Mouse (Mus musculus): ENCODE results near the gene Duox1. TPM values are rescaled to one million over a fixed set of nuclear protein-coding genes. Genes with fewer than 3 reads are reported as not detected.
"Not testable (repeated sequence)": the region's sequence is repeated elsewhere in the genome, so short reads cannot be mapped to it uniquely, and the experiment has no call there.

Gene Duox1
- polyA plus RNA-seq, 1 experiment from 2014 or later, result 0.10 TPM

DNA sequence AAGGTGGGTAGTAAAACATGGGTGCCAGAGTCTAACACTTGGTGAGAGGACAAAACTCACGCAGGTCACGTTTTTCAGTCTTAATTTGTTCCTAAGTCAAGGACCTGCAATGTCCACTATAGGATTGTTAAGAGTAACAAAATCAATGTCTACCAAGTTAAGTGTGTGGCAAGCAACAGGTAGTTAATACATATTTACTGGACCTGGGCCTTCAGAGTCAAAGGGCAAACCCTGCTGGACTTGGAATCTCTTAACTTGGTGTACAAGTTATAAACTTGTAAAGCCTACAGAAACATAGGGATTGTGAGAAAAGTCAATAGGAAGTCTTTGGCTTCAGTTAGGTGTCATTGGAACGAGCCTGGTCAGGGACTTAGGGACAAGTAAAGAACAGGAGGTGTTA, 9.1 kb downstream of the Duox1 start:
- Histone ChIP-seq H3K27ac (ENCODE audit: low read depth, low read length) (no peak overlapping the region), H3K4me3 (ENCODE audit: low read depth, low read length) (no peak overlapping the region), H3K9ac (ENCODE audit: low read depth, low read length) (no peak overlapping the region), H3K27me3 (replicated peaks; ENCODE audit: control insufficient read depth, insufficient read depth, low read length) (no peaks in the 10 kb centered on the region), H3K4me2 (no peak overlapping the region), H3K36me3 (ENCODE audit: control insufficient read depth, insufficient read depth, low read length) (no peaks in the 10 kb centered on the region), H3K4me1 (replicated peaks; ENCODE audit: control insufficient read depth, insufficient read depth, low read length) (no peaks in the 10 kb centered on the region), H3K9me3 (ENCODE audit: control insufficient read depth, low read length) (no peaks in the 10 kb centered on the region)
- ATAC-seq (replicated peaks; ENCODE audit: low FRiP score) (no peak), DNase-seq (ENCODE audit: low spot score) (no peak)
- 73% methylated on average over 3 of the region's 3 CpGs for WGBS

DNA sequence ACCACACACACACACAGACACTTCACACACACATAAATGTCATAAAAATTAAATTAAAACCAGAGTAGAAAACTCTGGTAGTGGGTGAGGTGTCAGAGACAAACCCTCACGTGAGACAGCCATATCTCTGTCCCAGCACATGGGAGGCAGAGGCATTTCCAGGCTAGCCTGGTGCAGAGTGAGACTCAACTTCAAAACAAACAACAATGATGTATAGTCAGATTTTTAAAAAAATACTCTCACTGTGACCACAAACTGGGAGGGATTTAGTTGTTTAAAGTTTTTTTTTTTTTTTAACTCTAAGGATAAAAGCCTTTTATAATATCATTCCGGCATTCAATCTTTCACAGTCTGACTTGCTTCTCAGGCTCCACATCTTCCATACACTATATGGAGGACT, 9.9 kb downstream of the Duox1 start:
- Histone ChIP-seq H3K36me3 (ENCODE audit: control insufficient read depth, insufficient read depth, low read length) (no peaks in the 10 kb centered on the region), H3K4me3 (ENCODE audit: low read depth, low read length) (no peak overlapping the region), H3K9ac (ENCODE audit: low read depth, low read length) (no peak overlapping the region), H3K4me1 (replicated peaks; ENCODE audit: control insufficient read depth, insufficient read depth, low read length) (no peaks in the 10 kb centered on the region), H3K9me3 (ENCODE audit: control insufficient read depth, low read length) (no peaks in the 10 kb centered on the region), H3K4me2 (no peak overlapping the region), H3K27me3 (replicated peaks; ENCODE audit: control insufficient read depth, insufficient read depth, low read length) (no peaks in the 10 kb centered on the region), H3K27ac (ENCODE audit: low read depth, low read length) (no peak overlapping the region)
- 83% methylated on average over 2 of the region's 2 CpGs for WGBS
- DNase-seq (ENCODE audit: low spot score), result no peak
- ATAC-seq (replicated peaks; ENCODE audit: low FRiP score), result no peak

DNA sequence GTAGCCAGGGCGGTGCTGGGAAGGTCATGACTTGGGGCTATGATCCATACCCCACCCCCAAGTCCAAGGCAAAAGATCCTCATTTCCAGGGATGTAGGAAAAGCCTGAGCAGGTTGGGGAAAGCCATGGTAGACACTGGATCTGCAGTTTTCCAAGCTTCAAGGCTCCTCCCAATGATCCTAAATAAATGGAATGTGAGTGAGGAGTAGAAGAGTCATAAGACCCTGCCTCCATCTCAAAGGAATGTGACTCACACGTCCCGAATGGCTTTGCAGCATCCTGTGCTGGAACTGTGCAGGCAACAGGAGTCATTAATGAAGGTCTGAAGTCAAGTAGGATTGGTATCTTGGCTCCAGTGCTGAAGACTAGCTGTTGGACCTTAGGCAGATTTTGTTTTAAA, 12.5 kb downstream of the Duox1 start:
- no peak overlapping the region for H3K4me3 ChIP-seq (ENCODE audit: low read depth, low read length)
- ATAC-seq (replicated peaks; ENCODE audit: low FRiP score), result no peak
- no peak for DNase-seq (ENCODE audit: low spot score)
- no peaks in the 10 kb centered on the region for H3K4me1 ChIP-seq (replicated peaks; ENCODE audit: control insufficient read depth, insufficient read depth, low read length)
- no peaks in the 10 kb centered on the region for H3K36me3 ChIP-seq (ENCODE audit: control insufficient read depth, insufficient read depth, low read length)
- no peaks in the 10 kb centered on the region for H3K27me3 ChIP-seq (replicated peaks; ENCODE audit: control insufficient read depth, insufficient read depth, low read length)
- H3K9me3 ChIP-seq (ENCODE audit: control insufficient read depth, low read length), result no peaks in the 10 kb centered on the region
- no peak overlapping the region for H3K27ac ChIP-seq (ENCODE audit: low read depth, low read length)
- no peak overlapping the region for H3K9ac ChIP-seq (ENCODE audit: low read depth, low read length)
- no peak overlapping the region for H3K4me2 ChIP-seq
- WGBS, result 61% methylated on average over 3 of the region's 3 CpGs

DNA sequence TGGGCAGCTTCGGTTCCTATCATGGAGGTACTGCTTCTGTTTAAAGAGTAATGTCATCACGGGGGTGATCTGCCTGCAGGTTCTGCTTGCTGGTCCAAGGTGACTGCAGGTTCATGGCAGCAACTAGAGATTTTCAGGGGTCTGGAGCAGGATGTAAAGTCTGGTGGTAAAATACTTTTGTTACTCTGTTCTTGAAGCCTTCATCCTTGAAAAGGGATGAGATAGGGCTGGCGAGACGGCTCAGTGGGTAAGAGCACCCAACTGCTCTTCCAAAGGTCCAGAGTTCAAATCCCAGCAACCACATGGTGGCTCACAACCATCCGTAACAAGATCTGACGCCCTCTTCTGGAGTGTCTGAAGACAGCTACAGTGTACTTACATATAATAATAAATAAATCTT, 14.8 kb downstream of the Duox1 start:
- H3K9ac ChIP-seq (ENCODE audit: low read depth, low read length); H3K9me3 ChIP-seq (ENCODE audit: control insufficient read depth, low read length); H3K27ac ChIP-seq (ENCODE audit: low read depth, low read length); H3K4me3 ChIP-seq (ENCODE audit: low read depth, low read length); H3K4me1 ChIP-seq (replicated peaks; ENCODE audit: control insufficient read depth, insufficient read depth, low read length); H3K36me3 ChIP-seq (ENCODE audit: control insufficient read depth, insufficient read depth, low read length); H3K27me3 ChIP-seq (replicated peaks; ENCODE audit: control insufficient read depth, insufficient read depth, low read length); ATAC-seq (replicated peaks; ENCODE audit: low FRiP score); DNase-seq (ENCODE audit: low spot score); H3K4me2 ChIP-seq: not testable (repeated sequence)
- WGBS, result 77% methylated on average over 4 of the region's 6 CpGs

DNA sequence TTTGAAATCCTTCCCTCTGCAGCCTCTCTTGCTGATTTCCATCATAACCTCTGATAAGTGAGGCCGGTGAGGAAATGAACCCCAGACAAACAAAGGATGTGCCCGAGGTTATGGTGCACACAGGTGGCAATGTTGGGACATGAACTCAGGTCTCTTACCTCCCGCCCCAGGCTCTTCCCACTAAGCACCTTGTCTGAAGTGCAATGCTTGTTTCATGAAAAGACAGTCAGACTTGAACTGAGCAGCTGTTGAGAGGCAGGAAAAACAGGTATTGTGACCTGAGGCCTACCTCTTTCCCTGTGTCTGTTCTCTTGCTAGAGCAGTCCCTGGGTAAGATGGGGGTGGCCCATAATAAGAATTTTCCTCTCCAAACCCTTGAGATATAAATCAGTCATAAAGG, 16.8 kb downstream of the Duox1 start:
- WGBS, result 76% methylated on average over 3 of the region's 3 CpGs
- H3K27ac ChIP-seq (ENCODE audit: low read depth, low read length), result no peak overlapping the region
- H3K4me2 ChIP-seq, result no peak overlapping the region
- H3K9ac ChIP-seq (ENCODE audit: low read depth, low read length), result no peak overlapping the region
- no peaks in the 10 kb centered on the region for H3K4me1 ChIP-seq (replicated peaks; ENCODE audit: control insufficient read depth, insufficient read depth, low read length)
- H3K36me3 ChIP-seq (ENCODE audit: control insufficient read depth, insufficient read depth, low read length), result no peaks in the 10 kb centered on the region
- ATAC-seq (replicated peaks; ENCODE audit: low FRiP score) (no peak), DNase-seq (ENCODE audit: low spot score) (no peak)
- H3K27me3 ChIP-seq (replicated peaks; ENCODE audit: control insufficient read depth, insufficient read depth, low read length), result no peaks in the 10 kb centered on the region
- no peak overlapping the region for H3K4me3 ChIP-seq (ENCODE audit: low read depth, low read length)
- H3K9me3 ChIP-seq (ENCODE audit: control insufficient read depth, low read length), result no peaks in the 10 kb centered on the region

DNA sequence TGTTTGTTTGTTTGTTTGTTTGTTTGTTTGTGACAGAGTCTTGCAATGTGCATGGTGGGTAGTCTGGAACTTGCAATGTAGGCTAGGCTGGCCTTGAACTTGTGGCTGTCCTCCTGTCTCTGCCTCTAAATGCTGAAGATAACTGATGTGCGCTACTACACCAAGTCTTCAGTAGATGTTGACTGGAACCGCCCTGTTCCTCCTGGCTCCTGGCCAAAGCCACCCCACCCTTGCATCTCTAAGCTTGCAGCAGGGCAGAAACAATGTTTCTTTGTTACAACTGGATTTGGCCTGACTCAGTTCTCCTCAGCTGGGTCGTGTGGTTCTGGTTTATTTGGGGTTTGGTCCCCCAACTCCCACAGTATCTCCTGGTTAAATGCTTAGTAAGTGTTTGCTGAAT, 18.7 kb downstream of the Duox1 start:
- no peak for ATAC-seq (replicated peaks; ENCODE audit: low FRiP score)

DNA sequence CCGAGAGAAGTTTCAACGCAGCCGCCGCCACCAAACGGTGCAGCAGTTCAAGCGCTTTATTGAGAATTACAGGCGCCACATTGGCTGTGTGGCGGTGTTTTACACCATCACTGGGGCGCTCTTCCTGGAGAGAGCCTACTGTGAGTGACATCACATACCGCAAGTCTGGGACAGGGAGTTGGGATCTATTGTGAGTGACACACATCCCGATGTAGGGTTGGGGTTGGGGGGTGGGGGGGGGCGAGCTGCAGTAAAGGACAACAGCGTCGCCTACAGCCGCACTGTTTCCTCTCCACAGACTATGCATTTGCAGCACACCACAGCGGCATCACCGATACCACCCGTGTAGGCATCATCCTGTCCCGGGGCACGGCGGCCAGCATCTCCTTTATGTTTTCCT, 21.8 kb downstream of the Duox1 start:
- Histone ChIP-seq H3K36me3 (ENCODE audit: control insufficient read depth, insufficient read depth, low read length) (no peaks in the 10 kb centered on the region), H3K9me3 (ENCODE audit: control insufficient read depth, low read length) (no peaks in the 10 kb centered on the region), H3K27ac (ENCODE audit: low read depth, low read length) (no peak overlapping the region), H3K4me1 (replicated peaks; ENCODE audit: control insufficient read depth, insufficient read depth, low read length) (no peaks in the 10 kb centered on the region), H3K4me3 (ENCODE audit: low read depth, low read length) (no peak overlapping the region), H3K4me2 (no peak overlapping the region), H3K27me3 (replicated peaks; ENCODE audit: control insufficient read depth, insufficient read depth, low read length) (no peaks in the 10 kb centered on the region), H3K9ac (ENCODE audit: low read depth, low read length) (no peak overlapping the region)
- DNase-seq (ENCODE audit: low spot score) (no peak), ATAC-seq (replicated peaks; ENCODE audit: low FRiP score) (no peak)
- WGBS, result 50% methylated on average over 21 of the region's 21 CpGs

More for the DNA sequence above, 18.7 kb downstream of the Duox1 start:
- no peaks in the 10 kb centered on the region for H3K9me3 ChIP-seq (ENCODE audit: control insufficient read depth, low read length)
- no peak overlapping the region for H3K9ac ChIP-seq (ENCODE audit: low read depth, low read length)
- DNase-seq (ENCODE audit: low spot score), result no peak
- H3K36me3 ChIP-seq (ENCODE audit: control insufficient read depth, insufficient read depth, low read length), result no peaks in the 10 kb centered on the region
- H3K4me3 ChIP-seq (ENCODE audit: low read depth, low read length), result no peak overlapping the region
- no peaks in the 10 kb centered on the region for H3K4me1 ChIP-seq (replicated peaks; ENCODE audit: control insufficient read depth, insufficient read depth, low read length)
- no peak overlapping the region for H3K4me2 ChIP-seq
- no peaks in the 10 kb centered on the region for H3K27me3 ChIP-seq (replicated peaks; ENCODE audit: control insufficient read depth, insufficient read depth, low read length)
- 68% methylated on average over 3 of the region's 3 CpGs for WGBS
- H3K27ac ChIP-seq (ENCODE audit: low read depth, low read length), result no peak overlapping the region

DNA sequence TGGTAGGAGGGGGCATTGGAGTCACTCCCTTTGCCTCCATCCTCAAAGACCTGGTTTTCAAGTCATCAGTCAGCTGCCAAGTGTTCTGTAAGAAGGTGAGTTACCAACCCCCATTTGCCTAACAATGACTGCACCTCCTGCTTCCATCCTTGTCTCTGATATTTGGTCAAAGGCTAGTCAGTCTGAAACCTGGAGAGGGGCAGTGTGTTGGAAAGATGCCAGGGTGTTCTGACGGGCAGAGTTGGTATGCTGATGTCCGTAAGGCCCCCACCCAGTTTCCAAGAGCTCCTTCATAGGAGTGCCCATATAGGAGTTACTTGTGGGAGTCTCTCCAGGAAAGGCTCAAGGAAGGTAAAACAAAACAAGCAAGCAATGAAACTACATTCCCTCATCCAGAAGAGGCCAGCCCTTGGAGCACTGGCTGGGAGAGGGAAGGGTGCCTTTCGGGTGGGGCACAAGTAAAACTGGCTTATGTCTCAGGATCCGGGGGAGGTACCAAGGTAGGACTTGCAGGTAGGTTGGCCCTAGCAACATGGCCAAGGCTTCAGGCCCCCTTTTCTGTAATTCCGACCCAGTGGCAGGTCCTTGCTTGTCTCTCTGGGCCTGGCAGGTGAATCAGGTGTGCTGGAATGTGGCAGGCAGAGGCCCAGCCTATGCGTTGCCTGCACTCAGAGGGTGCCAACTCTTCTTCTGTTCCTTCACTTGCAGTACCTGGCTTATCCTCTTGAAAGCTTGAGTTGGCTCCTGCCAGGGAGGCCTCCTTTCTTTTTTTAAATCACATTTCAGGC, 29.8 kb downstream of the Duox1 start:
- Histone ChIP-seq H3K4me2 (no peak overlapping the region), H3K9me3 (ENCODE audit: control insufficient read depth, low read length) (no peaks in the 10 kb centered on the region), H3K9ac (ENCODE audit: low read depth, low read length) (no peak overlapping the region), H3K27me3 (replicated peaks; ENCODE audit: control insufficient read depth, insufficient read depth, low read length) (no peaks in the 10 kb centered on the region), H3K36me3 (ENCODE audit: control insufficient read depth, insufficient read depth, low read length) (no peaks in the 10 kb centered on the region), H3K27ac (ENCODE audit: low read depth, low read length) (no peak overlapping the region), H3K4me3 (ENCODE audit: low read depth, low read length) (no peak overlapping the region), H3K4me1 (replicated peaks; ENCODE audit: control insufficient read depth, insufficient read depth, low read length) (peaks cover 12% of the 10 kb centered on the region)
- DNase-seq (ENCODE audit: low spot score) (no peak), ATAC-seq (replicated peaks; ENCODE audit: low FRiP score) (no peak)
- 86% methylated on average over 6 of the region's 6 CpGs for WGBS

DNA sequence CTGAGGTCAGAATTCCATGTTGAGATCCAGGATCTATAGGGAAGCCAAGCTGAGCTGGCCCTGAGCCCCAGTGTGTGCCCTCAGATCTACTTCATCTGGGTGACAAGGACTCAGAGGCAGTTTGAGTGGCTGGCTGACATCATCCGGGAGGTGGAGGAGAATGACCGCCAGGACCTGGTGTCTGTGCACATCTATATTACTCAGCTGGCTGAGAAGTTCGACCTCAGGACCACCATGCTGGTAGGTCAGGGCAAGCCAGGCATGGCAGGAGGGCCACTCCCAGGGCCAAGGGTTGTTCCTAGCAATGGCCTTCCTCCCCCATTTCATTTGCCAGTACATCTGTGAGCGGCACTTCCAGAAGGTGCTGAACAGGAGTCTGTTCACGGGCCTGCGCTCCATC, 30.7 kb downstream of the Duox1 start:
- 81% methylated on average over 6 of the region's 6 CpGs for WGBS
- not testable (repeated sequence) for H3K27me3 ChIP-seq (replicated peaks; ENCODE audit: control insufficient read depth, insufficient read depth, low read length); H3K9ac ChIP-seq (ENCODE audit: low read depth, low read length); H3K36me3 ChIP-seq (ENCODE audit: control insufficient read depth, insufficient read depth, low read length); H3K27ac ChIP-seq (ENCODE audit: low read depth, low read length); H3K4me2 ChIP-seq; H3K9me3 ChIP-seq (ENCODE audit: control insufficient read depth, low read length); ATAC-seq (replicated peaks; ENCODE audit: low FRiP score); DNase-seq (ENCODE audit: low spot score); H3K4me3 ChIP-seq (ENCODE audit: low read depth, low read length)
- H3K4me1 ChIP-seq (replicated peaks; ENCODE audit: control insufficient read depth, insufficient read depth, low read length), result peaks cover 12% of the 10 kb centered on the region

Measured in liver, embryonic 11.5 days (tissue).